Mouse (Mus musculus) liver, embryonic 14.5 days (tissue): Measurements from ENCODE around the gene Ppp1r14a.

Source experiments
- CTCF ChIP-seq: IDR thresholded peaks from 2 replicates; pipeline ENCODE4 v1.5.1; 2016; ENCODE audit warnings: antibody characterized with exemption, low read depth, control low read depth
- EP300 ChIP-seq: IDR thresholded peaks from 2 replicates; pipeline ENCODE4 v1.6.1; 2016; ENCODE audit warnings: antibody characterized with exemption, low read depth

GRCm38 (mm10) chr7:29257368-29257767, 31.7 kb upstream of the Ppp1r14a start:
- TF ChIP-seq CTCF (no peak), EP300 (no peak)
